Mouse (Mus musculus): Measurements from ENCODE around the gene Ninj2. TPM values are rescaled to one million over a fixed set of nuclear protein-coding genes. Genes with fewer than 3 reads are reported as not detected.

Gene Ninj2
- polyA plus RNA-seq, 1 experiment from 2014 or later, result not detected

DNA sequence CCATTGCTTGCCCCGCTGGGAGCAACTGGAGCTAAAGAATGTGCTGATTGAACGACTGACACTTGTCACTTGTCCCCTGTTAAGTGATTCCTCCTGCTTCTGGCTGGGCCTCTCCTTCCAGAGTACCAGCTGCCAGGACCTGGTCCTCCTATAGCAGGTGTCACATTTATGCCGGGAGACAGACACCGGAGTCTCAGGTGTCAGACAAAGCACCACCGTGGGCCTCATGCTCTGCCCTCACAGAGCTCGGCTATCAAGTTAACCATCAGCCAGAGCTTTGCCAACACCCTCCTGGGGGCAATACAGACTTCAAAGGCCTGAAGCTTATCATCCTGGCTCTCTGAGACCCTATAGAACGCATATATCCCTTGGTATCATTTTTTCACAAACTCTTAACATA lies 142.7 kb downstream of the Ninj2 start:
- no peaks in the 10 kb centered on the region for H3K36me3 ChIP-seq
- 63% methylated on average over 7 of the region's 7 CpGs for WGBS

DNA sequence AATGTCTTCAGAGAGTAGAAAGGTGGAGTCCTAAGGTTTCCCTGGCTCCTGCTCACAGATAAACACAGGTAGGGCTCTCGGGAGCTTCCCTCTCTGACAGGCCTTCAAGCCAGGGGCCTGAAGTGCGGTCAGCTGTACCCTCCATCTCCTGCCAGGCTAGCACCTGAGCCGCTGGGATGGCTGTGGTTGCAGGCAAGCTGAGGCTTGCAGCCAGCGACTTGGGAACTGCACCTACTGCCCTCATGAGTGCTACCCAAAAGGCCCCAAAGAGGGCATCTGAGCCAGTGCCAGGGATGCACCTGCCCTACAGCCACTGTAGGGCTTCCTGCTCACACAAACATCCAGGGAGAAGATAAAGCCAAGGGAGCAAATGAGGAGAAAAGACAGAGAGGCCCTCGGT lies 147.3 kb downstream of the Ninj2 start:
- Histone ChIP-seq H3K36me3 (no peaks in the 10 kb centered on the region), H3K4me1 (replicated peaks) (peaks cover 10% of the 10 kb centered on the region), H3K9me3 (no peaks in the 10 kb centered on the region), H3K27me3 (ENCODE audit: insufficient read depth, poor library complexity, severe bottlenecking) (no peaks in the 10 kb centered on the region), H3K4me3 (no peak overlapping the region), H3K27ac (no peak overlapping the region)
- WGBS, result 80% methylated on average over 5 of the region's 5 CpGs
- DNase-seq (ENCODE audit: low spot score), result no peak

More for the DNA sequence above, 142.7 kb downstream of the Ninj2 start:
- peaks cover 19% of the 10 kb centered on the region for H3K4me1 ChIP-seq (replicated peaks)
- no peak overlapping the region for H3K27ac ChIP-seq
- no peak overlapping the region for H3K4me3 ChIP-seq
- no peaks in the 10 kb centered on the region for H3K27me3 ChIP-seq (ENCODE audit: insufficient read depth, poor library complexity, severe bottlenecking)
- H3K9me3 ChIP-seq, result no peaks in the 10 kb centered on the region
- DNase-seq (ENCODE audit: low spot score), result no peak

DNA sequence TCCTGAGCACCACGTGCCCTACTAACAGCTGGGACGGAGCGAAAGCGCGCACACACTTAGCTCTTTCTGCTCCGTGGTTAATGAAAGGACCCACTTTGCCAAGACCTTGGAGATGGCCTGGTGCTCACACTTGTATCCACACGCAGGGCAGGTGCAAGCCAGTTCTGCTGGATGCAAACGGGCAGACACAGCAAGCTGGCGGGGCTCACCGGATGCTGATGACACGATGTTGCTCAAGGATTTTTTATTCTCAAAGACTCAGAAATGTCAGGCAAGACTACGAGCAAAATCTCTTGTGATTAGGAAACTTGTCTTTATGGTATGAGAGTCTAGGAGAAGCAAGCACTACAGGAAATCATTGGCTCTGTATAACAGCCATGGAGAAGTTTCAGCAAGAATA lies 148.3 kb downstream of the Ninj2 start:
- Histone ChIP-seq H3K27me3 (ENCODE audit: insufficient read depth, poor library complexity, severe bottlenecking) (no peaks in the 10 kb centered on the region), H3K9me3 (no peaks in the 10 kb centered on the region), H3K4me1 (replicated peaks) (0 out of 2 replicates have a peak, but pooled peaks cover under 1% of the 10 kb centered on the region), H3K4me3 (no peak overlapping the region), H3K27ac (no peak overlapping the region), H3K36me3 (no peaks in the 10 kb centered on the region)
- no peak for DNase-seq (ENCODE audit: low spot score)
- WGBS, result 91% methylated on average over 12 of the region's 12 CpGs

DNA sequence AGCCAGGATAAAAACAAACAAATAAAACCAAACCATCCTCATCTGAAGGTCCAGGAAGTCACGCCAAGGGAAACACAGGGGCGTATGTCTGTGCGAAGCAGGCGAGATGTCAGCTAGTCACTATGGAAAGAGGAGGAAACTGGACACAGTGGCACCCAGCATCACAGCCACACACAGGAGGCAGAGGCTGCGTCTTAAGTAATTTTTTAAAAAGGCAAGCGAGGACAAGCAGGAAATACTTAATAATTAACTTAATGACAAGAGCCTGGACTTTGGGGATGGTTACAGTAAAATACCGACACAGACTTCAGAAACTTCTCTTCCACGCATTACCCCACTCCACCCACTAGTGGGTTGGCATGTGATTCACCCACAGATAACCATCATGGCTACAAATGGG lies 149.4 kb downstream of the Ninj2 start:
- Histone ChIP-seq H3K36me3 (no peaks in the 10 kb centered on the region), H3K27me3 (ENCODE audit: insufficient read depth, poor library complexity, severe bottlenecking) (no peaks in the 10 kb centered on the region), H3K4me3 (no peak overlapping the region), H3K9me3 (no peaks in the 10 kb centered on the region), H3K4me1 (replicated peaks) (no peaks in the 10 kb centered on the region), H3K27ac (no peak overlapping the region)
- WGBS, result 87% methylated on average over 8 of the region's 8 CpGs
- no peak for DNase-seq (ENCODE audit: low spot score)

DNA sequence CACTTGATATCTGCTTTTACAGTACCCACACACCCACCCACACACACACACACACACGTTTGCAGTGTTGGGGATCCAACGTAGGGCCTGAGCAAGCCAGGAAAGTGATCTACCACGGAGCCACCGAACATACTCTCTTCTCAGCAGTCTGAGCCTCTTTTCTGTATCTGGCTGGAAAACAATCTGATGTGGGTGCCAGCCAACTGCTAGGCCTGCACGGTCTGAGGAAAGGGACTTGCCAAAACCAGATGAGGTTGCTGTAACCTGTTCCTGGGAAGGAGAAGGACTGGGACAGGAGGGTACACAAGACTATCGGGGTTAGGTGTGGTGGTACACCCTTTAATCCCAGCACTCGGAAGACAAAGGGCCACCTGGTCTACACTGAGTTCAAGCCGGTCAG lies 150.1 kb downstream of the Ninj2 start:
- no peaks in the 10 kb centered on the region for H3K27me3 ChIP-seq (ENCODE audit: insufficient read depth, poor library complexity, severe bottlenecking)
- DNase-seq (ENCODE audit: low spot score), result no peak
- H3K9me3 ChIP-seq, result no peaks in the 10 kb centered on the region
- H3K27ac ChIP-seq, result no peak overlapping the region
- H3K36me3 ChIP-seq, result no peaks in the 10 kb centered on the region
- 84% methylated on average over 8 of the region's 8 CpGs for WGBS
- H3K4me3 ChIP-seq, result no peak overlapping the region
- no peaks in the 10 kb centered on the region for H3K4me1 ChIP-seq (replicated peaks)

DNA sequence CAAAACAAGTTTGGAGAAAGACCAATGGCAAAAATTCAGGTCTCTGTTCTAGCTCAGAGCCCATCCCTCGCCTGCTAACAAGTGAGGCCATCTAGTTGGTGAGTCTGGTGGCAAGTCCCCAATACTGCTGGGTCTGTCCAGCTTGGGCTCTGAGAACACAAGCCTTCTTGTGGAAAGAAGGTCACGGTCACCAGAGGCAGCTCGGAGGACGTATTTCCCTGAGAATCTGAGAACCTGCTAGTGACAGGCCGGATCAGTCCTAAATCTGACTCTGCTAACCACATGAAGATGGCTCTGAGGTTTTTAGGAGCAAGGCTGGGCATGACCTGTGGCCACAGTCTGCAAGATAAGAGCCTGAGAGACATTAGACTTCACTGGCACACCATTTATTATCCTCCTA lies 153.5 kb downstream of the Ninj2 start:
- WGBS, result 87% methylated on average over 5 of the region's 5 CpGs
- no peaks in the 10 kb centered on the region for H3K9me3 ChIP-seq
- H3K36me3 ChIP-seq, result no peaks in the 10 kb centered on the region
- H3K27me3 ChIP-seq (ENCODE audit: insufficient read depth, poor library complexity, severe bottlenecking), result no peaks in the 10 kb centered on the region
- H3K4me3 ChIP-seq, result no peak overlapping the region
- DNase-seq (ENCODE audit: low spot score), result no peak
- no peak overlapping the region for H3K27ac ChIP-seq
- H3K4me1 ChIP-seq (replicated peaks), result no peaks in the 10 kb centered on the region

DNA sequence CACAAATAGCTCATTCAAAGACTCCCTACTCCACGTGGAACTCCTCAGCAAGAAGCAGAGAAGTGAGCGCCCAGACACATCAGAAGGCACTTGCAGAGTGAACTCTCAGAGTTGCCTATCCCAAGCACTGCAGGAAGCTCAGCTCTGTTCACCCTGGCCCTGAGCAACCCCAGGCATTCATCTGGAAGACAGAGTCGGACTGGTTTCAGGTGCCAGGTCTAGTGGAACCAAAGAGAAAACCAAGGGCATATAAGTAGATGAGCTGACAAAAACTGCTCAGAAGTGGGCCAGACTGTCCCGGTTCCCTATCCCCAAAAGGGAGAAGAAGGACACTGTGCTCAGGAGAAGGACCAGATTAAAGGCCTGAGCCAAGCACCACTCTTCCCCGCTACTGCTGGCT lies 156.7 kb downstream of the Ninj2 start:
- 76% methylated on average over 5 of the region's 5 CpGs for WGBS
- H3K9me3 ChIP-seq, result no peaks in the 10 kb centered on the region
- H3K4me1 ChIP-seq (replicated peaks), result peaks cover 4% of the 10 kb centered on the region
- no peak for DNase-seq (ENCODE audit: low spot score)
- no peak overlapping the region for H3K27ac ChIP-seq
- no peaks in the 10 kb centered on the region for H3K27me3 ChIP-seq (ENCODE audit: insufficient read depth, poor library complexity, severe bottlenecking)
- no peaks in the 10 kb centered on the region for H3K36me3 ChIP-seq
- no peak overlapping the region for H3K4me3 ChIP-seq

Other genes starting within 250 kb of the Ninj2 start
- 22.9 and 26.0 TPM in 2 replicates for gene Erc1, start 245.2 kb upstream of the Ninj2 start, polyA plus RNA-seq (2016; fragmentation: Nextera tagmentation; extraction: Ambion mirVana)
- 18.7 and 21.2 TPM in 2 replicates for gene Rad52, start 190.7 kb upstream of the Ninj2 start, polyA plus RNA-seq (2016; fragmentation: Nextera tagmentation; extraction: Ambion mirVana)
- gene Wnk1, start 54.7 kb upstream of the Ninj2 start, polyA plus RNA-seq (2016; fragmentation: Nextera tagmentation; extraction: Ambion mirVana), result 41.1 and 46.2 TPM in 2 replicates
- gene D330020A13Rik, start 201.0 kb downstream of the Ninj2 start, polyA plus RNA-seq (2016; fragmentation: Nextera tagmentation; extraction: Ambion mirVana), result not detected in 2 replicates
- gene B4galnt3, start 201.2 kb downstream of the Ninj2 start, polyA plus RNA-seq (2016; fragmentation: Nextera tagmentation; extraction: Ambion mirVana), result 0.18 and 0.26 TPM in 2 replicates

Data from hindbrain, embryonic 10.5 days (tissue).